Mouse (Mus musculus) layer of hippocampus, adult 9-11 months (tissue): ENCODE data around the gene 1700010B08Rik.

ENCODE experiments used
- DNase-seq: peaks from one replicate; pipeline ENCODE4 v3.0.0; 2022

Gene 1700010B08Rik

GRCm38 (mm10) chr2:173724382-173724781 is 5.2 kb downstream of the 1700010B08Rik start:
- no peak for DNase-seq

DNA sequence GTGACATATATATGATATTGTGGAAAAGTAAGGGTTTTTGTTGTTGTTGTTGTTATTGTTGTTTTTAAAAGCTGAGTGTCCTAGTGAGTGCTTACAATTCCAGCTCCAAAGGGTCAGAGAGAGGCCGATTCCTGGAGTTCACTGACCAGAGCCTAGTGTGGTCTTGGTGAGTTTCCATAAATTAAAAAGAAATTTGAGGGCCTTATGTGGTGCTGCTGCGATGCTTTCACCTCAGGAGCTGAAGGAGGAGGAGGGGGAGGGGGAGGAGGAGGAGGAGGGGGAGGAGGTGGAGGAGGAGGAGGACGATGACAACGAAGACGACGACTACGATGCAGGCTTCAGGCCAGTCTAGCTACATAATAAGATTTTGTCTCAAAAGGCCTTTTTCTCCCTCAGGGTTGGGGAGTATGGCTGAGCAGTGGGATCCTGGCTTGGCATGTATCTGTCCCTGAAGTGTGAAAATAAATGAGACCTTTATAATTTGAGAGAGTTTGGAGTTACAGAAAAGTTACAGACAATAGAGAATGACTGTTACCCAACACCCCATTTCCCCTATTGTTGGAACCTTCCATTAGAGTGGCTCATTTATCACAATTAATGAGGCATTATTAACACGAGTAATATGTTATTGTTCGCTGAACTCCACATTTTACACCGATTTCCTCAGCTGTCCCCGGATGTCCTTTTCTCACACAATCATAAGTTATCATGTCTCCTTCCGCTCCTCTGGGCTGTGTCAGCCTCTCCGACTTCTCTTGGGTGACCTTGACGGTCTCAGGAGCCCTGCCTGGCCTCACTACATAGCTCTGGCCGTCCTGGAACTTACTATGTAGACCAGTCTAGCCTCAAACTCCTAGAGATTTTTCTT is 6.0 kb downstream of the 1700010B08Rik start:
- DNase-seq, result no peak

- no peak for DNase-seq
Measured at GRCm38 (mm10) chr2:173725819-173726218, 6.6 kb downstream of the 1700010B08Rik start.

- peak; percentile 37 for DNase-seq
Measured at GRCm38 (mm10) chr2:173730444-173730966, 11.3 kb downstream of the 1700010B08Rik start.

GRCm38 (mm10) chr2:173734426-173734825 is 15.2 kb downstream of the 1700010B08Rik start:
- DNase-seq, result no peak

DNA sequence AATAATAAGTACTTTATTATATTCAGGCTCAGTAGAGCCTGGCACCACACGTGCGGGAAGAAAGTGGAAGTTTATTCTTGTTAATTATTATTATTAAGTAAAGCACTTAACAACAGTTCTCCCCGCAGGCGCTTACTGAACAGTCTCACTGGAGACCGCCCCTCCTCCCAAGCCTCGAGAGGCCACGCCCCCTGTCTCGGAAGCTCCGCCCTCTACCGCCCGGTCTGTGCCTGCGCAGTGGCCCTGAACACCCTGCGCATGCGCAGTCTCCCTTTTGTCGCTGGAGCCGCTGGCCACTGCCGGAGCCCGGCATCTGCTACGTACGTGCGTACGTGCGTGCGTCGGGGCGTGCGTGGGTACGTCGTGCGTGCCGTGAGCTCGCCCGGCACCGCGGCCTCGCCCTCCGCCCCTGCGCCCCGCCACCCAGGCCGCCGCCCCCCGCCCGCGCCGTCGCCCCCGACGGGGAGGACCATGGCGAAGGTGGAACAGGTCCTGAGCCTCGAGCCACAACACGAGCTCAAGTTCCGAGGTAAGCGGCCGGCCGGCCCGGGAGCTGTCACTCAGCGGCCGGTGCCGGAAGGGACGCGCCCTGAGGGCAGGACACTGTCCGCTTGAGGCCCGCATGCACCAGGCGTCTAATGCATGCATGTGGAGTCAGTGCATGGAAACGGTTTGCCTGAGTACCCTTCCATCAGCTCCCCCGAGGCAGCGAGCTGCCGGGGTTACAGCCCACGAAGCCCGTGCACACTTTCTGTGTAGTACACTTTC is 18.2 kb downstream of the 1700010B08Rik start, which contains the start of gene Vapb:
Gene Vapb, plus strand, starts transcription at position 290 of the 768 bp plus-strand sequence.
- peak; percentile 99 for DNase-seq

GRCm38 (mm10) chr2:173738232-173738631 is 19.0 kb downstream of the 1700010B08Rik start:
- no peak for DNase-seq

DNA sequence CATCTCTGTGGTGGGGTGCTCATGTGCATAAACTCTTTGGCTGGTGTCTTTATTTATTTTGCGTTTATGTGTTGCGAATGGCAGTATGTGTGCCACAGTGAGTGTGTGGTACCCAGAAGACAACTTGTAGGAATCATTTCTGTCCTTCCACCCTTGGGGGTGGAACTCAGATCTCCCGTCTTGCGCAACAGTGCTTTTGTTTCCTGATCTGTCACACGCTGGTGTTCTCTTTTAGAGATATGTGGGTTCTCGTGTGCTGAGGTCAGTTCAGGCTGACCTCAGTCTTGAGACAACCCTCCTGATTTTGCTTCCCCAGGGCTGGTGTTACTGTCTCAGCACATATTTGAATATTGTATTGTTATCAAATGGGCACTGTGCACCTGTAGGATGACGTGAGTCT is 19.9 kb downstream of the 1700010B08Rik start:
- DNase-seq, result no peak

GRCm38 (mm10) chr2:173742090-173742489 is 22.9 kb downstream of the 1700010B08Rik start:
- no peak for DNase-seq

- DNase-seq, result no peak
Measured at GRCm38 (mm10) chr2:173742744-173743143, 23.5 kb downstream of the 1700010B08Rik start.

GRCm38 (mm10) chr2:173744070-173744815 is 25.0 kb downstream of the 1700010B08Rik start:
- no peak for DNase-seq

GRCm38 (mm10) chr2:173748961-173749659 is 29.9 kb downstream of the 1700010B08Rik start:
- no peak for DNase-seq

DNA sequence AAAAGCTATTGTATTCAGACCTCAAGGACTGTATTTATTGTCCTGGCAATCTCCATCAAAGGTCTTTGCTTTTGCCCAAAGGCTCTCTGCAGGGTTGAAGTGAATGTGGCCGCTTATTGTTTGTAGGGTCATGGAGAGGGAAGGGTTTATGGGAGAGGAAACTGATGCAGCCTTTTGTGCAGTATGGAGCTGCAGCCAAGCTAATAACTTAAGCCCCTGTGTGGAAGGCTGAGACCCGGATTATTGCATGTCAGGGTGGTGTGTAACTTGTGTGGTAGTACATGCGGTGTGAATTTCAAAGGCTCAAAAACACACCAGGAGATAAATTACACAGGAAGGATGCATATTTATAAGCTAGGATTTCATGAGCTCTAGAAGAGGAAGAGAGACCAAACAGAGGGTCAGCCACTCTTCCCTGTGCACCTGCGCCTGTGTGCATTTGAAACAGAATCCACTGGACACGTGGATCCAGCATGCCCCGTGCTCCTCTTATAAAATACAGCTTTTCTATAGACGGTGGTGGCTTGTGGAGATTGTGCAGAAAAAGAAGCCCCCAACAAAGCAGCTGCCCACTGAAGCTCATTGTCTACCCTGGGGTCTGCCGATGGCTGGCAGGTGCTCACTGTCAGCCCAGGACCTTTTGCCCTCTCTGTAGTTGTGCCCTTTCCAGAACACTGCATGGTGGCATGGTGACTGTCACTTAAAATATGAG is 36.4 kb downstream of the 1700010B08Rik start:
- DNase-seq, result no peak

DNA sequence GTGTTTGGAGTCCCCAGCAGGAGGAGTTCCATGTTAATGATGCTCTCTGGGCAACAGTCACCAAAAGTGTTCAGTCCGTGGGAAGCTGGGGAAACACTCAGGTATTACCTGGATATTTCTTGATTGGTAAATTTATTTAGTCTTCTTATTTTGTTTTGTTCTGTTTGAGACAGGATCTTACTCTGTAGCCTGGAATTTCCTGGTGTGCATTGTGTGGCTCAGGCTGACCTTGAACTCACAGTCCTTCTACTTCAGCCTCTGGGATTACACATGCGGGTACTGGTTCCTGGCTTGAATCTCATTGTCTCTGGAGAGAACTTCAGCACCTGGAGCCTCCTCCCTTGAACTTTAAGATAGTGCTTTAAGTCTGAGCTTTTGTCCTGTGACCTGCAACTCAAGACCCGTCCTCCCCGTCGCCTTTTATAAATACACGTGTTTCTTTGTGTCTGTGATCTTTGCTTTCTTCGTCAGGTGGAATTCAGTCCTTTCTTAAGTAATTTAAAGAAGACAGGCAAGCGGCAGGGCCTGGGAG is 38.5 kb downstream of the 1700010B08Rik start:
- no peak for DNase-seq

GRCm38 (mm10) chr2:173760607-173761006 is 41.4 kb downstream of the 1700010B08Rik start:
- DNase-seq, result no peak

GRCm38 (mm10) chr2:173764629-173765028 is 45.4 kb downstream of the 1700010B08Rik start:
- DNase-seq, result no peak

DNA sequence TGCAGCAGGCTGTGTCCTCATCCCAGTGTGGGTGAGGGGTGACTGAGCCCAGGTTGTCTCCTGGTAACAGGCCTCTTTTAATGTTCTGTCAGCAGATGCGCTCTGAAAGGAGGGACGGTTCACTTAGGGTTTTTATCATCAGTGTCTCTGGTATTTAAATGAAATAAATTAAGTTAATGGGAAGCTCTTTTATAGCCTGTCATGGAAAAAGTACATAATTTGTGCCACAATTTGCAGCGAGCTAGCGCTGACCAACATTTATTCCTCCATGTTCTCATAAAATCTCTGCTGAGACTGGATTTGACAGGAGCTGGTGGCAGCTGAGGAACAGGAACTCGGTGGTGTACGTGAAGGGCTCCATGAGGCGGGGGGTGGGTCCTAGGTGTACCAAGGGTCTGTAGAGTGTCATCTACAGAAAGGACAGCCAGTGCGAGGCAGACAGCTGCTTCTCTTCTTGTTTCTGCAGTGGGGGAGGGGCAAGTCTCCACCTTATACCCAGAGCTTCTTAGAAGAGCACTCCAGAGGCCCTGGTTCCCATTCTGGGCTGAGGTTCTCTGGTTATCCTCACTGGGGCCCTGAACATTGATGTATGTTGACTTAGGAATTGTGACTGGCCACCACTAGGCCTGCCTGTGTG is 48.9 kb downstream of the 1700010B08Rik start:
- DNase-seq, result no peak

DNA sequence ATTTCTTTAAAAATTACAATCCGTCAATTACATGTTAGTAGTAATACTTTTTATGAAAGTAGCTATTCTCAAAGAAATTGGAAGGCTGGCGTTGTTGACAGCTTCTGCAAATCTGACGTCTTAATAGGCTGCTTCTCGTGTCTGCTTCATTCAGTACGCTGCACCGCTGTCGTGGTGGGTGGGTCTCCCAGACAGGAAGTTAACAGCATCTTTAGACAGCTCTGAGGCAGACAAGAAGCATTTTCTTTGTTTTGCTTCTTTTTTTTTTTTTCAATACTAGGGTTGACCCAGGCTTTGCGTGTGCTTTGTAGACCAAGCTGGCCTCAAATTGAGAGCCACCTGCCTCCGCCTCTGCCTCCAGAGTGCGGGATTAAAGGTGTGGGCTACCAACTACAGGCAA is 50.0 kb downstream of the 1700010B08Rik start:
- no peak for DNase-seq

DNA sequence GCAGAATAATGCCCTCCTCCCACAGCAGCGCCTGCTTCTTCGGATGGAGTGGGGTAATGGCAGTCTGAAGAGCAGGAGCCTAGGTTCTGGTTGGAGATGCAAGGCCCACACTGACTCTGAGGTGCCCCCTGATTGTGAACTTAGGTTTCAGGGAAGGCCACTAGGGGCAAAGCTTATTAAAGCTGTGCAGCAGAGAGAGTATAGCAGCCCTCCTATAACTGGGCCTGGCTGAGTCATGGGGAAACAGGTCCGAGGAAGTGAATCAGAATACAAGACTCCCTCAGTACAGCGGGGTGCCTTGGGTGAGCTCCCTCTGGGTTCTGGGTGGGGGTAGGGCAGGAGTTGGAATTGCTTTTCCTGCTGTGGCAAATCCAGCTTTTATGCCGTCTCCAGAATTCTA is 51.4 kb downstream of the 1700010B08Rik start:
- DNase-seq, result no peak
